Mouse (Mus musculus) cerebellum, postnatal 14 days (tissue): ENCODE measurements at regions not wholly inside any gene's neighbourhood (a gene's known extent, or its start where the extent isn't known, plus 50 kb on each side); places are given as distances from the start of the nearest gene placed in this dataset.

ENCODE experiments used
- DNase-seq, 2 experiments: peaks; one replicate each; pipeline ENCODE4 v3.0.0; 2021; ENCODE audit warnings: mixed read lengths in 2 of 2

- no peak for DNase-seq
Measured at GRCm38 (mm10) chr12:6930726-6931125, 1046.7 kb upstream of the Apob start.

DNA sequence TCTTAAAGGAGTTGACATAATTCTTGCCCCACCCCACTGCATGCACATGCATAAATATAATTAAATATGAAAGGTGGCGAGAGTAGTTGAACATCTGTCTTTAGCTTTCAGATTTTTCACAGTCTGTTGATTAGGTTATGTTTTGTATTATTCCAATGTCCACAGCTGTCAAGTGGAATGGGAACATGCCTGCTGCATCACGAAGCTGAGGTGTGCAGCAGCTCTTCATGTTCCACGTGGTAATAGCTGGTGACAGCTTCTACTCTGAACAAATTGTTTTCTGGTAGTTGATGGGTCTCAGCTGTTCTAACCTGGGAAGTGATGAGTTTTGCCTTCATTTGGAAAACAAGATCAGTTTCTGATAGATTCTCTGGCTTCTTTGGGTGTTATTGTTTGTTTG lies 1020.8 kb upstream of the Apob start:
- DNase-seq = no peak

GRCm38 (mm10) chr12:6984664-6985063 lies 992.8 kb upstream of the Apob start:
- DNase-seq = no peak

DNA sequence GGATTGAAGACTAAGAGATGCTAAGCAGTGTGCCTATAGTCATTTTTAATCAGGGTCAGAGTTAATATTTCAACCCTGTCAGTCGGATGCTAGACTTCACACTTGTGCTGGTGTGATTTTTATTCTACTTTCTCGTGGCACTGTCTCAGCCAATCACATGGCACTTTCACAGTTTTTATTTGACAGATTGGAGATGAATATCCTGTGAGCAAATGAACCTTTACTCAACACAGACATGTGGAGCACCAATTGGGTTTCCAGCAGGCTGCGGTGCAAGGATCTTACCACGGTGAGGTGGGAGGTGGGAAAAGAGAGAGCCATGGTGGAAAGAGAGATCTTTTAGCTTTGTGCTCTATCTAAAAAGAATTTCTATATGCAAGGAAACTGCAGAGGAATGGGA lies 949.0 kb upstream of the Apob start:
- no peak for DNase-seq

DNA sequence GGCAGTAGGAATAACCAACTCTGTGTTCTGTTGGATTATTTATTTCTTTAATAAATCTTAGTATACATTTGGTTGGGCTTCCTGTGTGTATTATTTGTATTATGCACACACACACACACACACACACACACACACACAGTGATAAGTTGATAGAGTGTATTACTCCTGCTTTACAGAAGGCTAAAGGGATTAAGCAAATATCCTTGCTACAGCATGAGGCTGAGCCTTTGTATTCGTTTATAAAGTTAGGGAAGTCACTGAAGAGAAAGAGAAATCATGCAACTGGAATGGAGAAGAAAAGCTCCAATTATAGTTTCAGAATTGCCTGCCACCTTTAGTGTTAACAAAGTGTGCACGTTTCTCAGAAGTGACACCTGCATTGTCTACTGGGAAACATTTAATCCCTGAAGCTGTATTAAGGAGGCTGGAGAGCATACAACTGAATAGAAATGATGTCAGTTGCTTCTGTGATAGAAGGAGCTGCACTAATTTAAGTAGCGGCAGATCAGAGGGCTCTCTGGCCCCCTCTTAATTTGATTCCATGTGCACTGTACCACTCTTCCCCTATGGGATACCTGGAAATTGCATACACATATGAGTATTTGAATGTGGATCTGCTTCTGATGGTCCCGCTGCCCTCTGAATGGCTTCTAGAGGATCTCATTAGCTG lies 947.9 kb upstream of the Apob start:
- no peak for DNase-seq

DNA sequence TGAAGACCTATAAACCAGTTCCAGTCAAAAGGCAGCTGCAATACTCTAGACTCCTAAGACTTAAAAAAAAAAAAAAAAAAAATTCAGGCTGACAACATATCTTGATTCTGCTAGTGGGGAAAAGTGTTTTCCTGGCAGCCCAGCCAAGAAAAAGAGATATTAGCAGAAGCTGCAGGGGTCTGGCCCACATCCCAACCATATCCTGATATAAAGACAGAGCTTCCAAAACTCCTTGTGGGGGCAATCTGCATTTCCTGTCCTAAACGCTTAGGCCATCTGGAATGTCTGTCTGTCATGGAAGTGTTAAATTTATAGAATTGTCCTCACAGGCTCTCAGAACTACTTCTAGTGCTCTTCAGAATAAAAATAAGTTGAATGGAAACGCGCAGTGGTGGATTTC lies 926.7 kb upstream of the Apob start:
- DNase-seq = peak; percentile 23 to 48

GRCm38 (mm10) chr12:7054575-7054974 lies 922.9 kb upstream of the Apob start:
- no peak for DNase-seq

GRCm38 (mm10) chr12:7094582-7094981 lies 882.9 kb upstream of the Apob start:
- DNase-seq = peak in 1 of 2 experiments; percentile 13

DNA sequence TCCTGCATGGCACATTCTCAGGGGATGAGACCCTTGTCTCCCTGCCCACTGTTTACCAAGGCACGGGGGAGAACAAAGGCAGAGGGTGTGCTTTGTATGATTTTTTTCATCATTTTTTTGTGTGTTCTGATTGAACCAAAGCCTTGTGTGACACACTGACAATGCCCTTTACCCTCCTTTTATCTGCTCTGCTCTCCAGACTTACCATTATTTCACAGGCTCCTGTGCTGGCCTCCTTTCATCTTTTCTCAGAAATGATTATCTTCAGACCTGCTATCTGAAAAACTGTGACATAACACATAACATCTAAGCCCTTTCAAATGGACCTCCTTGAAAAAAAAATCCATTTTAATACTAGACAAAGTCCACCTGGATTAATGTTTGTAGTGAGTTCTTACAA lies 882.0 kb upstream of the Apob start:
- no peak for DNase-seq

DNA sequence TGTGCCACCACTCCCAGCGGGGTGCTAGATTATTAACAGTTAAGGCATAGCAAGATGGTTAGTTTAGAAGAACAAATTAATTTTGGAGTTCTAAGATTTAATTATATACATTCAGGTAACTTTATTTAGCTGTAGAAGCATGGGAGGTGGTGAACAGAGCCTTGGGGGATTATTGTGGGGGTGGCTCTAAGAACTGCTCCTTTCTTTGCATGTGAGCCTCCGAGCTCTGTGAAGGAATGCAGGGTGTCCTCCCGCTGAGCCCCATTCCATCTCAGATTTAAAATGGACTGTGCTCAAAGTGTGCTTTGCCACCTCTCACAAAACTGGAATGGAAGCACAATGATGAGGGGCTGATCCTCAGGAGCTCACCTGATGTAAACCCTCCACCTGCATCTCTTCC lies 881.2 kb upstream of the Apob start:
- no peak for DNase-seq

GRCm38 (mm10) chr12:7139044-7139443 lies 838.4 kb upstream of the Apob start:
- DNase-seq = no peak
